Mouse (Mus musculus) heart, postnatal 10 days (tissue): Measurements from ENCODE around the gene Fam20a. TPM values are rescaled to one million over a fixed set of nuclear protein-coding genes. Genes with fewer than 3 reads are reported as not detected.
A peak's percentile ranks its signal among the peaks of the same experiment; 100 is the strongest.

Experiments used
- DNase-seq, 2 experiments: peaks; one replicate each; pipeline ENCODE4 v3.0.0; 2021
- intact Hi-C: fragments of 180-260 bp; cut with DNase I; formaldehyde crosslinking; loops from one replicate; pipeline ENCODE4 v1.15.1; 2025
- total RNA-seq, 2 experiments: library from RNA; stranded (reverse); gene quantifications; 2 replicates each; pipeline ENCODE4 v1.2.3; 2021

Gene Fam20a
- total RNA-seq, 2 experiments from 2014 or later = 6.2 to 7.6 TPM

GRCm38 (mm10) chr11:109689539-109689938 is 32.5 kb downstream of the Fam20a start:
- intact Hi-C loops = no loop called here
- no peak for DNase-seq

- DNase-seq = no peak
- intact Hi-C loops = no loop called here
These were observed 39.9 kb downstream of the Fam20a start for GRCm38 (mm10) chr11:109682221-109682620.

- DNase-seq = peak; percentile 45 to 53
- intact Hi-C loops = no loop called here
These were observed 40.5 kb downstream of the Fam20a start for GRCm38 (mm10) chr11:109681556-109681955.

- intact Hi-C loops = no loop called here
- DNase-seq = peak in 1 of 2 experiments; percentile 64
These were observed 41.1 kb downstream of the Fam20a start for GRCm38 (mm10) chr11:109680934-109681333.

- intact Hi-C loops = no loop called here
- DNase-seq = no peak
These were observed 43.8 kb downstream of the Fam20a start for GRCm38 (mm10) chr11:109678291-109678690.

- intact Hi-C loops = no loop called here
- DNase-seq = no peak
These were observed 45.3 kb downstream of the Fam20a start for GRCm38 (mm10) chr11:109676621-109677373.

GRCm38 (mm10) chr11:109675771-109676170 is 46.3 kb downstream of the Fam20a start:
- intact Hi-C loops = no loop called here
- DNase-seq = no peak

GRCm38 (mm10) chr11:109675208-109675607 is 46.9 kb downstream of the Fam20a start:
- DNase-seq = no peak
- intact Hi-C loops = no loop called here

- intact Hi-C loops = loop anchor here (5.0 kb wide), 1 partner anchor 593 kb away; no protein-coding TSS in a partner anchor
- DNase-seq = no peak
These were observed 47.5 kb downstream of the Fam20a start for GRCm38 (mm10) chr11:109674542-109674941.

GRCm38 (mm10) chr11:109673741-109674140 is 48.3 kb downstream of the Fam20a start:
- DNase-seq = no peak
- intact Hi-C loops = loop anchor here (5.0 kb wide), 1 partner anchor 594 kb away; no protein-coding TSS in a partner anchor

- intact Hi-C loops = loop anchor here (5.0 kb wide), 1 partner anchor 594 kb away; no protein-coding TSS in a partner anchor
- DNase-seq = peak; percentile 59 to 73
These were observed 49.0 kb downstream of the Fam20a start for GRCm38 (mm10) chr11:109672881-109673739.

- intact Hi-C loops = loop anchor here (5.0 kb wide), 1 partner anchor 595 kb away; no protein-coding TSS in a partner anchor
- no peak for DNase-seq
These were observed 49.7 kb downstream of the Fam20a start for GRCm38 (mm10) chr11:109672396-109672795.

- intact Hi-C loops = loop anchor here (5.0 kb wide), 1 partner anchor 595 kb away; no protein-coding TSS in a partner anchor
- no peak for DNase-seq
These were observed 50.1 kb downstream of the Fam20a start for GRCm38 (mm10) chr11:109672021-109672324.

GRCm38 (mm10) chr11:109671136-109672020 is 50.7 kb downstream of the Fam20a start:
- intact Hi-C loops = loop anchor here (2.0 to 5.0 kb wide), 2 partner anchors 49 to 596 kb away; no protein-coding TSS in a partner anchor
- DNase-seq = no peak

- peak; percentile 56 to 57 for DNase-seq
- intact Hi-C loops = loop anchor here (1.0 to 5.0 kb wide), 3 partner anchors 51 to 597 kb away; no protein-coding TSS in a partner anchor
These were observed 51.8 kb downstream of the Fam20a start for GRCm38 (mm10) chr11:109670026-109670916.

GRCm38 (mm10) chr11:109669149-109669708 is 52.9 kb downstream of the Fam20a start:
- intact Hi-C loops = no loop called here
- DNase-seq = no peak

- intact Hi-C loops = no loop called here
- DNase-seq = no peak
These were observed 53.9 kb downstream of the Fam20a start for GRCm38 (mm10) chr11:109668115-109668725.

- intact Hi-C loops = no loop called here
These were observed 54.7 kb downstream of the Fam20a start for GRCm38 (mm10) chr11:109667371-109667770.

GRCm38 (mm10) chr11:109666411-109666810 is 55.7 kb downstream of the Fam20a start:
- intact Hi-C loops = no loop called here
- DNase-seq = no peak

More at GRCm38 (mm10) chr11:109667371-109667770, 54.7 kb downstream of the Fam20a start:
- DNase-seq = no peak
